Mouse (Mus musculus): ENCODE data around the gene Zbtb1. TPM values are rescaled to one million over a fixed set of nuclear protein-coding genes. Genes with fewer than 3 reads are reported as not detected.
A peak's percentile ranks its signal among the peaks of the same experiment; 100 is the strongest.

Gene Zbtb1
- total and polyA plus RNA-seq, 2 experiments from 2014 or later: 2.0 to 3.5 TPM

GRCm38 (mm10) chr12:76405183-76405970 lies 35.3 kb downstream of the Zbtb1 start:
- H3K36me3 ChIP-seq (ENCODE audit: insufficient read depth): no peaks in the 10 kb centered on the region
- peaks cover 7% of the 10 kb centered on the region; the same call in 1 of the 2 replicates for H3K4me1 ChIP-seq (ENCODE audit: insufficient read depth)
- H3K27me3 ChIP-seq (ENCODE audit: insufficient read depth, low read length): peaks cover 27% of the 10 kb centered on the region
- no peak overlapping the region for H3K9ac ChIP-seq
- H3K4me2 ChIP-seq (ENCODE audit: low read depth): peak overlapping the region; percentile 72
- 0 out of 2 replicates have a peak, but pooled peaks have one; percentile 1 for TF ChIP-seq CTCF (IDR thresholded peaks at IDR 0.05; ENCODE audit: low read depth)
- H3K4me3 ChIP-seq (ENCODE audit: low read depth, low read length): peak overlapping the region; percentile 78
- H3K9me3 ChIP-seq (ENCODE audit: low read length): no peaks in the 10 kb centered on the region
- no peak overlapping the region for H3K27ac ChIP-seq (ENCODE audit: low read depth, low read length)
- 5% methylated on average over 64 of the region's 64 CpGs for WGBS
- DNase-seq (peak; percentile 53), ATAC-seq (no peak)

GRCm38 (mm10) chr12:76405971-76406370 lies 35.9 kb downstream of the Zbtb1 start:
- Histone ChIP-seq H3K9me3 (ENCODE audit: low read length) (no peaks in the 10 kb centered on the region), H3K36me3 (ENCODE audit: insufficient read depth) (no peaks in the 10 kb centered on the region), H3K9ac (no peak overlapping the region), H3K4me3 (ENCODE audit: low read depth, low read length) (peak overlapping the region; percentile 78; the same call in 1 of the 2 replicates), H3K4me1 (ENCODE audit: insufficient read depth) (peaks cover 7% of the 10 kb centered on the region; the same call in 1 of the 2 replicates), H3K27ac (ENCODE audit: low read depth, low read length) (no peak overlapping the region), H3K27me3 (ENCODE audit: insufficient read depth, low read length) (peaks cover 27% of the 10 kb centered on the region), H3K4me2 (ENCODE audit: low read depth) (peak overlapping the region; percentile 72; the same call in 1 of the 2 replicates)
- ATAC-seq (no peak), DNase-seq (peak; percentile 25)
- no peak for TF ChIP-seq CTCF (IDR thresholded peaks at IDR 0.05; ENCODE audit: low read depth)
- 4% methylated on average over 23 of the region's 23 CpGs for WGBS

- WGBS: 37% methylated on average over 1 of the region's 1 CpGs
- Histone ChIP-seq H3K9me3 (ENCODE audit: low read length) (no peaks in the 10 kb centered on the region), H3K4me3 (ENCODE audit: low read depth, low read length) (no peak overlapping the region), H3K36me3 (ENCODE audit: insufficient read depth) (no peaks in the 10 kb centered on the region), H3K9ac (no peak overlapping the region), H3K27me3 (ENCODE audit: insufficient read depth, low read length) (peaks cover 27% of the 10 kb centered on the region), H3K4me1 (ENCODE audit: insufficient read depth) (peaks cover 7% of the 10 kb centered on the region; the same call in 1 of the 2 replicates), H3K27ac (ENCODE audit: low read depth, low read length) (no peak overlapping the region), H3K4me2 (ENCODE audit: low read depth) (no peak overlapping the region)
- ATAC-seq (no peak), DNase-seq (no peak)
- TF ChIP-seq CTCF (IDR thresholded peaks at IDR 0.05; ENCODE audit: low read depth): no peak
Observed at GRCm38 (mm10) chr12:76407184-76407583, 37.1 kb downstream of the Zbtb1 start.

GRCm38 (mm10) chr12:76409166-76409565 lies 39.1 kb downstream of the Zbtb1 start:
- no peak overlapping the region for H3K27ac ChIP-seq (ENCODE audit: low read depth, low read length)
- H3K4me2 ChIP-seq (ENCODE audit: low read depth): no peak overlapping the region
- no peak for TF ChIP-seq CTCF (IDR thresholded peaks at IDR 0.05; ENCODE audit: low read depth)
- H3K4me3 ChIP-seq (ENCODE audit: low read depth, low read length): no peak overlapping the region
- H3K9me3 ChIP-seq (ENCODE audit: low read length): no peaks in the 10 kb centered on the region
- ATAC-seq (no peak), DNase-seq (no peak)
- H3K4me1 ChIP-seq (ENCODE audit: insufficient read depth): peaks cover 7% of the 10 kb centered on the region; the same call in 1 of the 2 replicates
- WGBS: 77% methylated on average over 4 of the region's 4 CpGs
- peaks cover 27% of the 10 kb centered on the region for H3K27me3 ChIP-seq (ENCODE audit: insufficient read depth, low read length)
- H3K9ac ChIP-seq: no peak overlapping the region
- no peaks in the 10 kb centered on the region for H3K36me3 ChIP-seq (ENCODE audit: insufficient read depth)

- H3K27me3 ChIP-seq (ENCODE audit: insufficient read depth, low read length): peaks cover 8% of the 10 kb centered on the region; the same call in 1 of the 2 replicates
- no peak overlapping the region for H3K27ac ChIP-seq (ENCODE audit: low read depth, low read length)
- no peaks in the 10 kb centered on the region for H3K9me3 ChIP-seq (ENCODE audit: low read length)
- no peak for TF ChIP-seq CTCF (IDR thresholded peaks at IDR 0.05; ENCODE audit: low read depth)
- H3K36me3 ChIP-seq (ENCODE audit: insufficient read depth): no peaks in the 10 kb centered on the region
- WGBS: 90% methylated on average over 11 of the region's 12 CpGs
- no peak overlapping the region for H3K9ac ChIP-seq
- no peak overlapping the region for H3K4me3 ChIP-seq (ENCODE audit: low read depth, low read length)
- H3K4me1 ChIP-seq (ENCODE audit: insufficient read depth): no peaks in the 10 kb centered on the region
- ATAC-seq: no peak
- no peak overlapping the region for H3K4me2 ChIP-seq (ENCODE audit: low read depth)
- no peak for DNase-seq
Observed at GRCm38 (mm10) chr12:76415383-76416010, 45.4 kb downstream of the Zbtb1 start.

- H3K4me3 ChIP-seq (ENCODE audit: low read depth, low read length): peak within 1 kb of the TSS; percentile 34
- no peaks in the 10 kb centered on the region for H3K36me3 ChIP-seq (ENCODE audit: insufficient read depth)
- H3K9me3 ChIP-seq (ENCODE audit: low read length): no peaks in the 10 kb centered on the region
- peak within 1 kb of the TSS; percentile 56 for H3K4me2 ChIP-seq (ENCODE audit: low read depth)
- 0 out of 2 replicates have a peak within 1 kb of the TSS, but pooled peaks have one; percentile 10 for H3K9ac ChIP-seq
- no peak within 1 kb of the TSS for H3K27ac ChIP-seq (ENCODE audit: low read depth, low read length)
- TF ChIP-seq CTCF (IDR thresholded peaks at IDR 0.05; ENCODE audit: low read depth): no peak
- under 1% methylated on average over 37 of the region's 37 CpGs for WGBS
- ATAC-seq: no peak; the same call in 1 of the 2 replicates
- H3K4me1 ChIP-seq (ENCODE audit: insufficient read depth): no peaks in the 10 kb centered on the region
- no peak for DNase-seq
- H3K27me3 ChIP-seq (ENCODE audit: insufficient read depth, low read length): peaks cover 8% of the 10 kb centered on the region; the same call in 1 of the 2 replicates
Observed at GRCm38 (mm10) chr12:76417433-76417854, 47.4 kb downstream of the Zbtb1 start, which contains the start of gene Ppp1r36. Ppp1r36 (plus strand) TSS chr12:76417538.

All from forebrain, postnatal 0 days (tissue).